Mouse (Mus musculus): ENCODE measurements around the gene Prr29.
"Not testable (repeated sequence)": the region's sequence is repeated elsewhere in the genome, so short reads cannot be mapped to it uniquely, and the experiment has no call there.

GRCm38 (mm10) chr11:106394055-106394454 is 28.8 kb downstream of the Prr29 start:
- not testable (repeated sequence) for TF ChIP-seq POLR2A (IDR thresholded peaks at IDR 0.05; ENCODE audit: insufficient read depth, low read depth, low read length); EP300 (IDR thresholded peaks at IDR 0.05; ENCODE audit: insufficient read depth, low read depth, low read length); CTCF (IDR thresholded peaks at IDR 0.05)
